Mouse (Mus musculus) heart, postnatal 0 days (tissue): ENCODE measurements around the gene 1700125H20Rik.

Experiments used
- CTCF ChIP-seq: IDR thresholded peaks from 2 replicates; pipeline ENCODE4 v1.5.1; 2016; ENCODE audit warnings: antibody characterized with exemption, control low read depth, low read depth
- EP300 ChIP-seq: IDR thresholded peaks from 2 replicates; pipeline ENCODE4 v1.6.1; 2016; ENCODE audit warnings: antibody characterized with exemption, low read depth

GRCm38 (mm10) chr11:85123267-85123992 is 46.8 kb upstream of the 1700125H20Rik start:
- TF ChIP-seq CTCF = no peak
- no peak for TF ChIP-seq EP300
